Mouse (Mus musculus) testis, adult 2 months (tissue): ENCODE results near the gene Best2.

Experiments
- CTCF ChIP-seq: fragments of 200-500 bp; IDR thresholded peaks from 2 replicates; pipeline ENCODE4 v1.5.1; 2012; ENCODE audit warnings: low read depth, mild to moderate bottlenecking, inconsistent platforms, low read length, moderate library complexity; ENCODE audit not compliant: control insufficient read depth, insufficient read depth, insufficient replicate concordance
- POLR2A ChIP-seq: fragments of 200-500 bp; IDR thresholded peaks from 2 replicates; pipeline ENCODE4 v1.6.1; 2012; ENCODE audit warnings: low read depth, mild to moderate bottlenecking, inconsistent platforms, low read length, moderate library complexity; ENCODE audit not compliant: control insufficient read depth

- TF ChIP-seq CTCF: no peak
- no peak for TF ChIP-seq POLR2A
Observed at GRCm38 (mm10) chr8:85032622-85033311, 18.4 kb upstream of the Best2 start.
